Mouse (Mus musculus) kidney, adult 2 months (tissue): ENCODE results near the gene BC016579.

ENCODE experiments used
- CTCF ChIP-seq: fragments of 200-500 bp; conservative IDR thresholded peaks from 2 replicates; pipeline ENCODE4 v1.5.1; 2011; ENCODE audit warnings: low read depth, mild to moderate bottlenecking, control low read depth, low read length, moderate library complexity, mixed read lengths; ENCODE audit not compliant: insufficient read depth, insufficient read length
- POLR2A ChIP-seq: fragments of 200-500 bp; IDR thresholded peaks from one replicate; pipeline ENCODE4 v1.6.1; 2011; ENCODE audit warnings: low read depth, low read length, control low read depth

GRCm38 (mm10) chr16:45613247-45613646 lies 40.6 kb downstream of the BC016579 start:
- TF ChIP-seq CTCF (no peak), POLR2A (no peak)
